Mouse (Mus musculus) ovary, adult 18-20 months (tissue): ENCODE results near the gene Zfpm1.
A peak's percentile ranks its signal among the peaks of the same experiment; 100 is the strongest.

Experiments
- DNase-seq: peaks from one replicate; pipeline ENCODE4 v3.0.0; 2022; ENCODE audit warnings: low spot score, mixed read lengths

Gene Zfpm1

GRCm38 (mm10) chr8:122274651-122275391 lies 7.1 kb upstream of the Zfpm1 start:
- no peak for DNase-seq

GRCm38 (mm10) chr8:122276308-122276707 lies 5.6 kb upstream of the Zfpm1 start:
- DNase-seq = no peak

- no peak for DNase-seq
These were observed 4.5 kb upstream of the Zfpm1 start for GRCm38 (mm10) chr8:122277204-122277995.

GRCm38 (mm10) chr8:122280156-122280555 lies 1.8 kb upstream of the Zfpm1 start:
- no peak for DNase-seq

DNA sequence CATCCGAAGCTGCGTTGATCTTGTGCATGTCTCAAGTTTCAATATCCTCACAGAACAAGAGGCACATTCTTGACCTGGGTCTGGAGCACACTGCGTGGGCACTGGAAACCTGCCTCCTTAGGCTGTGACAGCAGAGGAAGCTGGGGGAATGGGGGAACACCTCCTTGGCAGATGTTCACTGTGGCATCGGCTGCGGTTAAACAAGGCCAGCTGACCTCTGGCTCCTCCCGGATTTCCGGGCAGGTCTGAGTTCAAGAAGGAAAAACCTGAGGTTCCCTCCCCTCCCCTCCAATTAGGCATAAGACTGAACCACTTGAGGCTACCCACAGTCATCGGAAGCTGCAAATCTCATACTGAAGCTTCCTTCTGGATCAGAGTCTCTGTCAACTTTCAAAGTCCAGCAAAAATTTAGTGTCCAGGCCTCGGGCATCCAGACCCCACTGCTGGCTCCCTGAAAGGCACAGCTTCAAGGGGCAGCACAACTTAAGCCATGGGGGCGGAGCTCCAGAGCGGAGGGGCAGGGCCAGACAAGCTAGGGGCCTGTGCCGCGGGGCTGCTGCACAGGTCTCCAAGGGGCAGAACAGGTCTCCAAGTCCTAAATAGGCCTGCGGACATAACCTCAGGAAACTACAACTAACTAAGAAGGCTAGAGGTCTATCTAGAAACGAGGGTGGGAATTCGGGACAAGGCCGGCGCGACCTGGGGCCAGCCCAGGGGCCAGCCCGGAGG lies 1.2 kb upstream of the Zfpm1 start:
- no peak for DNase-seq

- DNase-seq = peak; percentile 99
These were observed 465 bp upstream of the Zfpm1 start for GRCm38 (mm10) chr8:122281317-122282034.

DNA sequence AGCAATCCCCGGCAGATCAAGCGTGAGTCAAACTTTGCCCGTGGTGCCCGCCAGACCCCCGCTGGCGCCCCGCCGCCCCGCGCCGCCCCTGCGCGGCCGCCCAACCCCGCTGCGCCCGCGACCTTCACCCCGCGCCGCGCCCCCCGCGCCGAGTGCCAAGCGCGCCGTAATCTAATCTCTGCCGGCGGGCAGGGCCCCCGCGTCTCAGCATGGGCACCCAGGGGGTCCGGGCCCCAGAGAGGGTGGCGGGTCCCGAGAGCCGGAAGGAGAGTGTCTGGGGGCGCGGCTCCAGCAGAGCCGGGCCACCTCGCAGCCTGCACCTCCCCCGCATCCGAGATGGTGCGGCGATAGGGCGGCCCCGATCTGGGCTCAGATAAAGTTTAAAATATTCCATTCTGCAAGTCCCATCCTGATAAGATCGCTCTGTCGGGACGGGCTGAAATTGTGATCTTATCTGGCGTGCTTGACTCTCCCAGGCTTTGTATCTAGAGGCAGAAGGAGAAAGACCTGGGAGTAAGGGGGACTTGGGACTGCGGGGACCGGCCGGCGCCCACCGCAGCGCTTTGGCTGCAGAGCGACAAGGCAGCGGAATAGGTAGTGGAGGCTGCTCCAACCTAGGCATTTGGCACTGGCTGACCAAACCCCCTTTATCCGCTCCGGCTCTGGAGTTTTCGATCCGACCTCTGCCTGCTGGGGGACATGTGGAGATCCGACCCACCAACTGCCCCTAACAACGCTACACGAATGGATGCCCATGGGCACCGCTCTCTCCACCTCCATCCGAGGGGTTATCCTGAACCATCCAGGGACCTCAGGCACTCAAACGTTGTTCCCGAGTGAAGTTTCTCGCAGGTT lies 787 bp downstream of the Zfpm1 start:
- DNase-seq = no peak

- DNase-seq = no peak
These were observed 1.6 kb downstream of the Zfpm1 start for GRCm38 (mm10) chr8:122283356-122284202.

- DNase-seq = no peak
These were observed 2.3 kb downstream of the Zfpm1 start for GRCm38 (mm10) chr8:122284203-122284658.

- no peak for DNase-seq
These were observed 2.8 kb downstream of the Zfpm1 start for GRCm38 (mm10) chr8:122284659-122285261.

DNA sequence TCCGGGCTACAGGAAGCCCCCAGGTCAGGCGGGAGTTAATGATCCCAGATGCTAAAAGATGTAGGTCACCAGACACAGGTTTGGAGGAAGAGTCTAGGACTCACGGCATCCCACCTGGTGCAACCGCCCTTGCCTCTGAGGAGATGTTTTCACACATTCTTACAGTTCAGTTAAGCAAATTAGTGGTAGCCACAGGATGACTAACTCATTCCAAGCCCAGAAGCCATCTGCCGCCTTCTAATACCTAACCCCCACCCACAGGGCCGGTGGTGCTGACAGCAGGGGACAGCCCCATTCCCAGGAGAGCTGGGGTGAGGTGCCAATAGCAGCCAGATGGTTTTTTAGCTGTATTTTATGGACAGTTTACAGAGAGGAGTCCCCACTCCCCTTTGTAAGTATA lies 3.8 kb downstream of the Zfpm1 start:
- DNase-seq = no peak

GRCm38 (mm10) chr8:122286899-122287298 lies 5.0 kb downstream of the Zfpm1 start:
- no peak for DNase-seq

DNA sequence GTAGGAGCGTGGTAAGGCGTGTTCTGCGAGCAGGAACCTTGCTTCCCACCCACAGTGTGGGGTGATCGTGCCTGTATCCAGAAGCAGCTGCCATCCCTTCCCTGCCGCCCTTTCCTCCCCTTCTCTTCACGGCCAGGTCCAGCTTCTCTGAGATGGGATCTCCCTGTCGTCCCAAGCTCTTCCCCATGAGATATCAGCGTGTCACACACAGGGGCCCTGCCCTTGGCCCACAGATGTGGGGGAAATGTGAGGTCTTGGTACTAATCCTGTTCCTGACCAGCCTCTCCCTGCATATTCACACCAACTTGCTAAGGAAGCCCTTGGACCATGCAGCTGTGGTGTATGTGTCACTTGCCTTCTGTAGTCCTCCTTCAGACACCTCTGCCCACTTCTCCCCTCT lies 5.8 kb downstream of the Zfpm1 start:
- no peak for DNase-seq

DNA sequence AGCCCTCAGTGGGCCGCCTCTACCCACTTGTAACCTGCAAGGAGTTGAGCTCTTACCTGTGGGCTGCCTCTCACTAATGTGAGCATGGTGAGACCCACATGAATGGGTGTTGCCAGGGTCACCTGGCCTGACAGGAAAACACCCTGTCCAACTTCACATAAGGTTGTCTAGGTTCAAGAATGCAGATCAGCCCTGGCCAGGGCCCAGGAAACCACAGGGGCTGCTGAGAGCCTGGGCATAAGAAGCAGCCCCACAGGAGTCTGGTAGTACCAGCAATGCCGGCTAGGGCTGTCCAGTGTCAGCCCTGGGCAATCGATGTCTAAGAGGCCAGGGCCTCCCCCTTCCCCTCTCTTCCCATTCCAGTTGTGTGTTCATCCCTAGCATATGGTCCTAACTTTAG lies 6.4 kb downstream of the Zfpm1 start:
- no peak for DNase-seq

DNA sequence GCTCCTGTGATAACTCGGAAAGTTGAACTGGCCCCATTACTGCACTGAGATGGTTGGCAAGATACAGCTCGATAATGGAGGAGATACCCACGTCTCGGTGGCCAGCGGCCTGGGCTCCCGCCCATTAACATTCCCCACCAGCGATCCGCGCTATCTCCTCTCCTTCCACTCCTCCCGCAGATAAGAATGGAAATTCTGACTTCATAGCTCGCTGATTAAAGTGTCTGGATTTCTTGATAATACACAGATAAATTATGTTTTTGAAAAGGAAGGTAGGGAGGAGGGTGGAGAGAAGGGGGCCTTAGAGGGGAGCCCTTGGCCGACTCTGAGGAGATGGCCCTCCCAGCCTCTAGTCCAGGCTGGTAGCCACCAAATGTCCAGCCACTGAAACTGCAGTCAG lies 9.1 kb downstream of the Zfpm1 start:
- DNase-seq = no peak

GRCm38 (mm10) chr8:122291549-122291948 lies 9.6 kb downstream of the Zfpm1 start:
- DNase-seq = no peak

DNA sequence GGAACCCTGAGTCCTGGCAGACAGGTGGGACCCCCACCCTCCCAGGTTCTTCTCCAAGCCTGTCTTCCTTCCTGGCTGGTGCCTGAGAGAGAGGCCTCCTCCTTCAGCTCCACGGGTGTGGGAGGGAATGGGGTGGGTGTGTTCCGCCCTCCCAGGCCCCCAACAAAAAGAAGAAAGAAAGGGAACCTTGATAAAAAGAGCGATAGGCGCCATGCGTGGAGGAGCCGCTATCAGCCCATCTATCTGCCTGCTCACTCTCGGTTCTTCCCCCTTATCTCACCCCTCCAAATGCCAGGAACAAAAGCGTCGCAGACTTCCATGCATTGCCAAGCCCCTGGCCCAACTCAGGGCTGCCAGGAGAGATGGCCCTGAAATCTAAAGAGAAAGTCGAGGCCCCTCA lies 11.5 kb downstream of the Zfpm1 start:
- no peak for DNase-seq

GRCm38 (mm10) chr8:122294273-122294683 lies 12.3 kb downstream of the Zfpm1 start:
- DNase-seq = peak; percentile 68

GRCm38 (mm10) chr8:122295389-122295788 lies 13.4 kb downstream of the Zfpm1 start:
- no peak for DNase-seq
